ENCODE assay signal across 8 mouse cellular contexts in genomic region chr15:87940837-87941236, GRCm38 (mm10).
DNase-seq lines count a peak whose midpoint lies in the region; ATAC-seq and TF ChIP-seq lines count a peak whose summit lies in the region.

No protein-coding gene starts in this region.

- H3K9me3 ChIP-seq in intestine, postnatal 0 days (ENCODE audit: control insufficient read depth): no peaks in the 10 kb centered on the region
- no peaks in the 10 kb centered on the region for H3K9me3 ChIP-seq in intestine, embryonic 16.5 days (ENCODE audit: control insufficient read depth, low read length)
- H3K9me3 ChIP-seq in midbrain, postnatal 0 days (ENCODE audit: low read length): no peaks in the 10 kb centered on the region

- no peak overlapping the region for H3K4me2 ChIP-seq in intestine, postnatal 0 days (replicated peaks; ENCODE audit: low read depth)
- H3K4me2 ChIP-seq in intestine, embryonic 16.5 days (ENCODE audit: low read depth, low read length): no peak overlapping the region
- no peak overlapping the region for H3K4me2 ChIP-seq in midbrain, postnatal 0 days (ENCODE audit: low read depth, low read length, poor library complexity, severe bottlenecking)

- no peak overlapping the region for H3K9ac ChIP-seq in intestine, postnatal 0 days (ENCODE audit: low read depth, low read length)
- H3K9ac ChIP-seq in intestine, embryonic 16.5 days (ENCODE audit: low read depth, low read length): no peak overlapping the region
- H3K9ac ChIP-seq in midbrain, postnatal 0 days (replicated peaks; ENCODE audit: low read length, poor library complexity, severe bottlenecking): no peak overlapping the region

- no peak for TF ChIP-seq POLR2A in cerebellum, adult 2 months (IDR thresholded peaks at IDR 0.05; ENCODE audit: borderline replicate concordance, insufficient read depth, low read length)
- no peak for TF ChIP-seq POLR2A in thymus, adult 2 months (IDR thresholded peaks at IDR 0.05; ENCODE audit: control insufficient read depth, extremely low read depth, insufficient read depth, low read length, poor library complexity)

- ATAC-seq in intestine, postnatal 0 days: no peak
- no peak for ATAC-seq in intestine, embryonic 16.5 days
- ATAC-seq in midbrain, postnatal 0 days (ENCODE audit: low FRiP score): no peak
- no peak for ATAC-seq in activated CD4-positive, CD25-positive, alpha-beta regulatory T cell, adult 4 months

- no peaks in the 10 kb centered on the region for H3K27me3 ChIP-seq in intestine, postnatal 0 days (replicated peaks; ENCODE audit: control insufficient read depth, insufficient read depth, low read length)
- H3K27me3 ChIP-seq in intestine, embryonic 16.5 days (replicated peaks; ENCODE audit: control insufficient read depth, insufficient read depth, low read length): no peaks in the 10 kb centered on the region
- H3K27me3 ChIP-seq in cerebellum, adult 2 months (ENCODE audit: control insufficient read depth, insufficient read depth, low read length): no peaks in the 10 kb centered on the region; the same call in 1 of the 2 replicates
- H3K27me3 ChIP-seq in midbrain, postnatal 0 days (ENCODE audit: insufficient read depth, low read length): no peaks in the 10 kb centered on the region
- no peaks in the 10 kb centered on the region for H3K27me3 ChIP-seq in thymus, adult 2 months (ENCODE audit: control insufficient read depth, insufficient read depth, low read length)

- no peak overlapping the region for H3K4me3 ChIP-seq in intestine, postnatal 0 days (ENCODE audit: low read depth, low read length)
- no peak overlapping the region for H3K4me3 ChIP-seq in intestine, embryonic 16.5 days (ENCODE audit: low read length)
- H3K4me3 ChIP-seq in cerebellum, adult 2 months (replicated peaks; ENCODE audit: insufficient read depth, low read depth, low read length): no peak overlapping the region
- H3K4me3 ChIP-seq in midbrain, postnatal 0 days (ENCODE audit: low read depth, low read length): no peak overlapping the region
- no peak overlapping the region for H3K4me3 ChIP-seq in thymus, adult 2 months (ENCODE audit: control insufficient read depth, insufficient read depth, low read length)

- peak; percentile 54 for TF ChIP-seq CTCF in intestine, postnatal 0 days (IDR thresholded peaks at IDR 0.05; ENCODE audit: low read depth)
- peak; percentile 68 for TF ChIP-seq CTCF in cerebellum, adult 2 months (IDR thresholded peaks at IDR 0.05; ENCODE audit: borderline replicate concordance, insufficient read depth, low read depth, low read length)
- peak; percentile 71 for TF ChIP-seq CTCF in midbrain, postnatal 0 days (IDR thresholded peaks at IDR 0.05)
- TF ChIP-seq CTCF in thymus, adult 2 months (IDR thresholded peaks at IDR 0.05; ENCODE audit: borderline replicate concordance, control insufficient read depth, extremely low read depth, insufficient read depth, low read length, poor library complexity): no peak

- 50% methylated on average over 3 of the region's 3 CpGs for WGBS in intestine, postnatal 0 days
- WGBS in intestine, embryonic 16.5 days: 57% methylated on average over 3 of the region's 3 CpGs
- 55% methylated on average over 3 of the region's 3 CpGs for WGBS in cerebellum, adult 2 months
- WGBS in midbrain, postnatal 0 days: 65% methylated on average over 3 of the region's 3 CpGs
- 68% methylated on average over 3 of the region's 3 CpGs for WGBS in thymus, adult 2 months

- no peaks in the 10 kb centered on the region for H3K4me1 ChIP-seq in intestine, postnatal 0 days (replicated peaks; ENCODE audit: control insufficient read depth, insufficient read depth, low read length)
- H3K4me1 ChIP-seq in intestine, embryonic 16.5 days (ENCODE audit: control insufficient read depth, insufficient read depth, low read length): no peaks in the 10 kb centered on the region
- peaks cover 3% of the 10 kb centered on the region for H3K4me1 ChIP-seq in cerebellum, adult 2 months (ENCODE audit: control insufficient read depth, insufficient read depth, low read length)
- no peaks in the 10 kb centered on the region for H3K4me1 ChIP-seq in midbrain, postnatal 0 days (ENCODE audit: insufficient read depth, low read length)
- H3K4me1 ChIP-seq in thymus, adult 2 months (replicated peaks; ENCODE audit: control insufficient read depth, insufficient read depth, low read length): no peaks in the 10 kb centered on the region

- peak; percentile 79 for DNase-seq in R1 (ENCODE audit: low read depth, low spot score)
- DNase-seq in cerebellum, adult 2 months: peak; percentile 55 to 61
- DNase-seq in kidney, postnatal 36 days: peak; percentile 4 to 58
- DNase-seq in midbrain, postnatal 0 days (ENCODE audit: low spot score): peak; percentile 60
- no peak for DNase-seq in thymus, adult 2 months

- no peak overlapping the region for H3K27ac ChIP-seq in intestine, postnatal 0 days (ENCODE audit: low read depth, low read length)
- H3K27ac ChIP-seq in intestine, embryonic 16.5 days (ENCODE audit: low read length): no peak overlapping the region
- H3K27ac ChIP-seq in cerebellum, adult 2 months (ENCODE audit: insufficient read depth, low read length): no peak overlapping the region
- no peak overlapping the region for H3K27ac ChIP-seq in midbrain, postnatal 0 days (ENCODE audit: low read depth, low read length)
- H3K27ac ChIP-seq in thymus, adult 2 months (ENCODE audit: control insufficient read depth, insufficient read depth, low read length): no peak overlapping the region

- H3K36me3 ChIP-seq in intestine, postnatal 0 days (ENCODE audit: control insufficient read depth, insufficient read depth): no peaks in the 10 kb centered on the region
- H3K36me3 ChIP-seq in intestine, embryonic 16.5 days (ENCODE audit: control insufficient read depth, insufficient read depth, low read length): no peaks in the 10 kb centered on the region
- no peaks in the 10 kb centered on the region for H3K36me3 ChIP-seq in midbrain, postnatal 0 days (ENCODE audit: insufficient read depth, low read length)
- no peaks in the 10 kb centered on the region for H3K36me3 ChIP-seq in thymus, adult 2 months (ENCODE audit: control insufficient read depth, insufficient read depth, low read length)
